Mouse (Mus musculus) hindlimb bud, embryonic 11.5 days (tissue): Measurements from ENCODE around the gene H2al2a.

Experiments used
- DNase-seq: peaks from one replicate; pipeline ENCODE4 v3.0.0-alpha.2; 2012; ENCODE audit warnings: low read depth, low spot score; ENCODE audit errors: extremely low spot score

The H2al2a gene

GRCm38 (mm10) chr2:17996858-17997257 lies at the start of gene H2al2a:
Gene H2al2a (minus strand): TSS chr2:17996958.
- no peak for DNase-seq

GRCm38 (mm10) chr2:18046186-18046585 lies 49.4 kb upstream of the H2al2a start:
- no peak for DNase-seq

GRCm38 (mm10) chr2:18045781-18046181 lies 49.0 kb upstream of the H2al2a start:
- no peak for DNase-seq

- DNase-seq, result no peak
Measured at GRCm38 (mm10) chr2:18045143-18045780, 48.5 kb upstream of the H2al2a start.

- DNase-seq, result no peak
Measured at GRCm38 (mm10) chr2:18041199-18041885, 44.6 kb upstream of the H2al2a start.

- no peak for DNase-seq
Measured at GRCm38 (mm10) chr2:18040347-18041160, 43.8 kb upstream of the H2al2a start.

- no peak for DNase-seq
Measured at GRCm38 (mm10) chr2:18039566-18040290, 43.0 kb upstream of the H2al2a start.

GRCm38 (mm10) chr2:18038895-18039371 lies 42.2 kb upstream of the H2al2a start:
- DNase-seq, result no peak

- DNase-seq, result no peak
Measured at GRCm38 (mm10) chr2:18038141-18038752, 41.5 kb upstream of the H2al2a start.

GRCm38 (mm10) chr2:18037491-18037890 lies 40.7 kb upstream of the H2al2a start, which contains the start of gene A930004D18Rik:
Gene A930004D18Rik (minus strand): TSS chr2:18037737.
- DNase-seq, result no peak

GRCm38 (mm10) chr2:18034371-18035250 lies 37.9 kb upstream of the H2al2a start:
- no peak for DNase-seq

GRCm38 (mm10) chr2:18033166-18034108 lies 36.7 kb upstream of the H2al2a start:
- DNase-seq, result no peak

GRCm38 (mm10) chr2:18032538-18032895 lies 35.8 kb upstream of the H2al2a start:
- no peak for DNase-seq

- DNase-seq, result no peak
Measured at GRCm38 (mm10) chr2:18031831-18032537, 35.2 kb upstream of the H2al2a start.

- no peak for DNase-seq
Measured at GRCm38 (mm10) chr2:18031271-18031821, 34.6 kb upstream of the H2al2a start.

GRCm38 (mm10) chr2:18030581-18030980 lies 33.8 kb upstream of the H2al2a start:
- no peak for DNase-seq

- DNase-seq, result no peak
Measured at GRCm38 (mm10) chr2:18029656-18030055, 32.9 kb upstream of the H2al2a start.
